Mouse (Mus musculus) midbrain, postnatal 0 days (tissue): ENCODE measurements around the gene Prss16. TPM values are rescaled to one million over a fixed set of nuclear protein-coding genes. Genes with fewer than 3 reads are reported as not detected.

Source experiments
- ATAC-seq: fragments of 200-750 bp; cut with Nextera tagmentation; 2 replicates; pipeline ENCODE4 v1.8.0; 2017; ENCODE audit warnings: moderate number of reproducible peaks, mild to moderate bottlenecking, moderate TSS enrichment, moderate library complexity; ENCODE audit not compliant: low FRiP score
- DNase-seq: peaks from one replicate; pipeline ENCODE4 v3.0.0-alpha.2; 2015; ENCODE audit warnings: low spot score
- H3K27ac ChIP-seq: fragments of 300-500 bp; sonication (generic); 2 replicates; pipeline ENCODE4 v1.5.1; 2014; ENCODE audit warnings: low read depth, mild to moderate bottlenecking, low read length, mixed read lengths
- H3K27me3 ChIP-seq: fragments of 300-500 bp; sonication (generic); 2 replicates; pipeline ENCODE4 v1.6.1; 2014; ENCODE audit warnings: low read length, control low read depth, mixed read lengths; ENCODE audit not compliant: insufficient read depth
- H3K36me3 ChIP-seq: fragments of 300-500 bp; sonication (generic); 2 replicates; pipeline ENCODE4 v1.6.1; 2014; ENCODE audit warnings: low read length, control low read depth, mixed read lengths; ENCODE audit not compliant: insufficient read depth
- H3K4me1 ChIP-seq: fragments of 300-500 bp; sonication (generic); 2 replicates; pipeline ENCODE4 v1.6.1; 2014; ENCODE audit warnings: mild to moderate bottlenecking, control low read depth, antibody characterized with exemption, low read length, mixed read lengths; ENCODE audit not compliant: insufficient read depth
- H3K4me2 ChIP-seq: fragments of 300-500 bp; sonication (generic); 2 replicates; pipeline ENCODE4 v1.6.1; 2014; ENCODE audit warnings: low read depth, mild to moderate bottlenecking, low read length, mixed read lengths; ENCODE audit not compliant: poor library complexity, severe bottlenecking
- H3K4me3 ChIP-seq: fragments of 300-500 bp; sonication (generic); 2 replicates; pipeline ENCODE4 v1.5.1; 2014; ENCODE audit warnings: low read depth, mild to moderate bottlenecking, low read length, moderate library complexity
- H3K9ac ChIP-seq: fragments of 300-500 bp; sonication (generic); replicated peaks from 2 replicates; pipeline ENCODE4 v1.6.1; 2014; ENCODE audit warnings: mild to moderate bottlenecking, low read length, moderate library complexity, mixed read lengths; ENCODE audit not compliant: poor library complexity, severe bottlenecking
- H3K9me3 ChIP-seq: fragments of 300-500 bp; sonication (generic); 2 replicates; pipeline ENCODE4 v1.6.1; 2016; ENCODE audit warnings: low read length, control low read depth
- CTCF ChIP-seq: IDR thresholded peaks from 2 replicates; pipeline ENCODE4 v1.5.1; 2016; ENCODE audit warnings: antibody characterized with exemption, mild to moderate bottlenecking
- WGBS: fragments of 180-500 bp; shearing (Covaris S2); extraction: QIAGEN DNeasy Blood & Tissue Kit; methylation state at CpG from one replicate; pipeline ENCODE4 v1.1.7; 2014; 5-methylcytosine and 5-hydroxymethylcytosine counted together
- polyA plus RNA-seq: library from polyadenylated mRNA; unstranded; fragments of >200 nt; fragmentation: Nextera tagmentation; extraction: Ambion mirVana; gene quantifications from 2 replicates; pipeline ENCODE4 v1.2.1, GENCODE M21; 2015
- total RNA-seq: library from RNA; depleted of rRNA; stranded (reverse); fragments of >200 nt; gene quantifications from 2 replicates; pipeline ENCODE4 v1.2.3, GENCODE M21; 2014

Prss16 gene
- total and polyA plus RNA-seq, 2 experiments from 2014 or later: 1.6 TPM; not detected in 1

- H3K4me3 ChIP-seq: no peak overlapping the region
- ATAC-seq (no peak), DNase-seq (no peak)
- no peak for TF ChIP-seq CTCF
- H3K27ac ChIP-seq: no peak overlapping the region
- no peaks in the 10 kb centered on the region for H3K36me3 ChIP-seq
- no peak overlapping the region for H3K4me2 ChIP-seq
- H3K4me1 ChIP-seq: no peaks in the 10 kb centered on the region; the same call in 1 of the 2 replicates
- no peaks in the 10 kb centered on the region for H3K9me3 ChIP-seq
- WGBS: 2% methylated on average over 21 of the region's 21 CpGs
- no peak overlapping the region for H3K9ac ChIP-seq
- peaks cover 70% of the 10 kb centered on the region for H3K27me3 ChIP-seq
Observed at GRCm38 (mm10) chr13:21997201-21997820, 12.2 kb downstream of the Prss16 start.

GRCm38 (mm10) chr13:21996840-21997185 is 12.7 kb downstream of the Prss16 start:
- no peak overlapping the region for H3K27ac ChIP-seq
- WGBS: under 1% methylated on average over 13 of the region's 13 CpGs
- no peaks in the 10 kb centered on the region; the same call in 1 of the 2 replicates for H3K4me1 ChIP-seq
- H3K9me3 ChIP-seq: no peaks in the 10 kb centered on the region
- H3K4me3 ChIP-seq: no peak overlapping the region
- H3K36me3 ChIP-seq: no peaks in the 10 kb centered on the region
- no peak for TF ChIP-seq CTCF
- DNase-seq: no peak
- ATAC-seq: no peak
- H3K4me2 ChIP-seq: no peak overlapping the region
- H3K27me3 ChIP-seq: peaks cover 65% of the 10 kb centered on the region
- no peak overlapping the region for H3K9ac ChIP-seq

- ATAC-seq: no peak
- Histone ChIP-seq H3K9me3 (0 out of 2 replicates have a peak, but pooled peaks cover under 1% of the 10 kb centered on the region), H3K9ac (no peak overlapping the region), H3K4me1 (no peaks in the 10 kb centered on the region; the same call in 1 of the 2 replicates), H3K4me2 (no peak overlapping the region), H3K27ac (no peak overlapping the region), H3K27me3 (peaks cover 60% of the 10 kb centered on the region), H3K4me3 (no peak overlapping the region), H3K36me3 (no peaks in the 10 kb centered on the region)
- DNase-seq: peak; percentile 53
- 3% methylated on average over 12 of the region's 12 CpGs for WGBS
- no peak for TF ChIP-seq CTCF
Observed at GRCm38 (mm10) chr13:21996101-21996839, 13.3 kb downstream of the Prss16 start.

GRCm38 (mm10) chr13:21995331-21995914 is 14.1 kb downstream of the Prss16 start:
- ATAC-seq (no peak), DNase-seq (no peak)
- WGBS: under 1% methylated on average over 21 of the region's 21 CpGs
- Histone ChIP-seq H3K27ac (no peak overlapping the region), H3K4me2 (peak overlapping the region; percentile 24; the same call in 1 of the 2 replicates), H3K9ac (no peak overlapping the region), H3K27me3 (peaks cover 52% of the 10 kb centered on the region), H3K4me3 (0 out of 2 replicates have a peak overlapping the region, but pooled peaks have one; percentile 3), H3K4me1 (no peaks in the 10 kb centered on the region; the same call in 1 of the 2 replicates), H3K9me3 (0 out of 2 replicates have a peak, but pooled peaks cover 3% of the 10 kb centered on the region), H3K36me3 (no peaks in the 10 kb centered on the region)
- TF ChIP-seq CTCF: no peak

GRCm38 (mm10) chr13:21994896-21995295 is 14.6 kb downstream of the Prss16 start:
- no peak overlapping the region for H3K27ac ChIP-seq
- TF ChIP-seq CTCF: no peak
- DNase-seq: no peak
- no peak overlapping the region for H3K9ac ChIP-seq
- H3K9me3 ChIP-seq: 0 out of 2 replicates have a peak, but pooled peaks cover 3% of the 10 kb centered on the region
- no peaks in the 10 kb centered on the region; the same call in 1 of the 2 replicates for H3K4me1 ChIP-seq
- H3K27me3 ChIP-seq: peaks cover 47% of the 10 kb centered on the region
- ATAC-seq: no peak
- H3K4me3 ChIP-seq: no peak overlapping the region
- 2% methylated on average over 8 of the region's 8 CpGs for WGBS
- H3K36me3 ChIP-seq: no peaks in the 10 kb centered on the region
- H3K4me2 ChIP-seq: 0 out of 2 replicates have a peak overlapping the region, but pooled peaks have one; percentile 24
